Mouse (Mus musculus) CD4-positive helper T cell, adult 2 months (primary cell): ENCODE results near the gene Rpl36a-ps1.

Source experiments
- DNase-seq: peaks from one replicate; pipeline ENCODE4 v3.0.0-alpha.2; 2012; ENCODE audit warnings: low read depth, missing footprints, low spot score

The Rpl36a-ps1 gene

GRCm38 (mm10) chr14:98952441-98952840, 41.7 kb downstream of the Rpl36a-ps1 start:
- no peak for DNase-seq

- no peak for DNase-seq
Observed at GRCm38 (mm10) chr14:98951626-98952290, 42.4 kb downstream of the Rpl36a-ps1 start.
